Mouse (Mus musculus): ENCODE data around the gene Syvn1. TPM values are rescaled to one million over a fixed set of nuclear protein-coding genes. Genes with fewer than 3 reads are reported as not detected.

Syvn1 gene
- not detected in 2 replicates for polyA plus RNA-seq (2012; ENCODE audit: insufficient read depth, insufficient read length, low replicate concordance, missing spikeins)

DNA sequence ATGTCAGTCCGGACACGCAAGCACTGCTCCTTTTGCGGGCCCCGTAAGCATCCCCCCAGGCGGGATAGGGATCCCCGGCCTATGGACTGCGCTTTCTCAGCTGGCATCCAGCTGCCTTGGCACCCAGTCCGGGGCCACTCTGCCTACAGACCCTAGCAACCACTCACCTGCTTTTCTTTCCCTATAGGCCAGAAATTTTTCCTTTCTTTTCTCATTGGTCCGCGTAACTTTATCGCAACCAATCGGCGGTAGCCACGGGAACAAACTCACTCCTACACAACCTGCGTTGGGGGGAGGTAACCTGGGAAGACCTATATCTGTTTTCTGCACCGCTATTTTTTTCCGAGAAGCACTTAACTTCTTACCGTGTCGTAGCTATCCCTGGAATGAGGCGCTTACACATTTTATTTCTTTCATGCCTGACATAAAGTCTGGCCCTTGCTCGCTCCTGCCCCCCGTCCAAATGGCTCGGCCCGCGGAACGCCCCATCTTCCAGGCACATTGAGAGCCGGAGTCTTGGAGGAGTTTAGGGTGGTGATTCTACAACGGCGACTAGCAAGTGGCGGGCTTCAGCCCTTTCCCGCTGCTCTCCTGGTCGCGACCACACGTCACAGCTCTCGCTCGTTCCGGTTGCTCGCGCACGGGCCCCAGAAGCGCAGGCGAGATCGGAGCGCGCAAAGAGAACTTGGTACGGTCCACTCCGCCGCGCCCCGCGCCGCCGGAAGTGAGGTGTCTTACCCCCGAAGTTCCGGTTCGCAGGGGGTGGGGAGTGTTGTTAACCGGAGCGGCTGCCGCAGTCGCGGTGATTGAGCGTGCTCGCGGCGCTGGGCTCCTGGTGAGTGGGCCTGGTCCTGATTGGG is at the start of gene Syvn1:
TSS of gene Syvn1 (plus strand) at position 283 of the 860 bp plus-strand sequence.
- Histone ChIP-seq H3K4me3 (ENCODE audit: insufficient read depth, low read depth, low read length) (peak within 1 kb of the TSS; percentile 88), H3K27ac (ENCODE audit: insufficient read depth, low read depth, low read length) (peak within 1 kb of the TSS; percentile 99)
- under 1% methylated on average over 65 of the region's 65 CpGs for WGBS

GRCm38 (mm10) chr19:5998180-5998579 is 48.2 kb upstream of the Syvn1 start:
- 87% methylated on average over 3 of the region's 3 CpGs for WGBS
- no peak for TF ChIP-seq CTCF (IDR thresholded peaks at IDR 0.05; ENCODE audit: insufficient read depth, low read depth, low read length)
- Histone ChIP-seq H3K4me1 (ENCODE audit: control insufficient read depth, insufficient read depth, low read length) (no peaks in the 10 kb centered on the region), H3K4me3 (ENCODE audit: insufficient read depth, low read depth, low read length) (no peak overlapping the region), H3K27ac (ENCODE audit: insufficient read depth, low read depth, low read length) (no peak overlapping the region)

More for the DNA sequence above, at the start of gene Syvn1:
- TF ChIP-seq POLR2A (IDR thresholded peaks at IDR 0.05; ENCODE audit: insufficient read depth, low read depth, low read length) = peak; percentile 77
- no peak for TF ChIP-seq CTCF (IDR thresholded peaks at IDR 0.05; ENCODE audit: insufficient read depth, low read depth, low read length)
- peaks cover 10% of the 10 kb centered on the region for H3K4me1 ChIP-seq (ENCODE audit: control insufficient read depth, insufficient read depth, low read length)

- Histone ChIP-seq H3K27ac (ENCODE audit: insufficient read depth, low read depth, low read length) (no peak overlapping the region), H3K4me3 (ENCODE audit: insufficient read depth, low read depth, low read length) (no peak overlapping the region), H3K4me1 (ENCODE audit: control insufficient read depth, insufficient read depth, low read length) (no peaks in the 10 kb centered on the region)
- WGBS = 66% methylated on average over 5 of the region's 5 CpGs
- TF ChIP-seq CTCF (IDR thresholded peaks at IDR 0.05; ENCODE audit: insufficient read depth, low read depth, low read length) = no peak
- no peak for TF ChIP-seq POLR2A (IDR thresholded peaks at IDR 0.05; ENCODE audit: insufficient read depth, low read depth, low read length)
Observed at GRCm38 (mm10) chr19:5999969-6000368, 46.4 kb upstream of the Syvn1 start.

GRCm38 (mm10) chr19:6005541-6005940 is 40.8 kb upstream of the Syvn1 start:
- Histone ChIP-seq H3K4me1 (ENCODE audit: control insufficient read depth, insufficient read depth, low read length) (peaks cover 4% of the 10 kb centered on the region), H3K27ac (ENCODE audit: insufficient read depth, low read depth, low read length) (no peak overlapping the region), H3K4me3 (ENCODE audit: insufficient read depth, low read depth, low read length) (no peak overlapping the region)
- TF ChIP-seq CTCF (IDR thresholded peaks at IDR 0.05; ENCODE audit: insufficient read depth, low read depth, low read length) = no peak
- no peak for TF ChIP-seq POLR2A (IDR thresholded peaks at IDR 0.05; ENCODE audit: insufficient read depth, low read depth, low read length)
- WGBS = 42% methylated on average over 11 of the region's 11 CpGs

DNA sequence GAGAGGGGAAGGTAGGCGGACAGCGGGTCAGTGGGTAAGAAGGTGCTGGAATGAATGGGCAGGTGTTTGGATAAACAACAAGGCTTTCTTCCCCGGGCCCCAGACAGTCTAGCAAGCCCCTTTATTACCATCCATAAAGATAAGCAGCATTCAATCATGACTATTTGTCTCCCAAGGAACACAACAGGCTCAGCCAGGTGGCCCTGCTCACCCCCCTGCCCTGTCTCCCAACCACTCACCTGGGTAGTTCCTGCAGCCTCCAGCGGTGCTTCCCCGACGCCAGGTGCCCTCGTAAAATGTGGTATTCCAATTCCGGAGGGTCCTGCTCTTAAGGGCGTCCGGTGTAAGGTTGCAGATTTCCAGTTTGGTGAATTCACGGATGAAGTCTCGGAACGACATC is 39.4 kb upstream of the Syvn1 start:
- Histone ChIP-seq H3K4me3 (ENCODE audit: insufficient read depth, low read depth, low read length) (no peak overlapping the region), H3K4me1 (ENCODE audit: control insufficient read depth, insufficient read depth, low read length) (peaks cover 4% of the 10 kb centered on the region), H3K27ac (ENCODE audit: insufficient read depth, low read depth, low read length) (no peak overlapping the region)
- no peak for TF ChIP-seq POLR2A (IDR thresholded peaks at IDR 0.05; ENCODE audit: insufficient read depth, low read depth, low read length)
- no peak for TF ChIP-seq CTCF (IDR thresholded peaks at IDR 0.05; ENCODE audit: insufficient read depth, low read depth, low read length)
- WGBS = 91% methylated on average over 13 of the region's 13 CpGs

- H3K27ac ChIP-seq (ENCODE audit: insufficient read depth, low read depth, low read length) = no peak overlapping the region
- peaks cover 5% of the 10 kb centered on the region for H3K4me1 ChIP-seq (ENCODE audit: control insufficient read depth, insufficient read depth, low read length)
- H3K4me3 ChIP-seq (ENCODE audit: insufficient read depth, low read depth, low read length) = no peak overlapping the region
- WGBS = 81% methylated on average over 8 of the region's 8 CpGs
- TF ChIP-seq CTCF (IDR thresholded peaks at IDR 0.05; ENCODE audit: insufficient read depth, low read depth, low read length) = no peak
- TF ChIP-seq POLR2A (IDR thresholded peaks at IDR 0.05; ENCODE audit: insufficient read depth, low read depth, low read length) = no peak
Observed at GRCm38 (mm10) chr19:6009137-6009536, 37.2 kb upstream of the Syvn1 start.

DNA sequence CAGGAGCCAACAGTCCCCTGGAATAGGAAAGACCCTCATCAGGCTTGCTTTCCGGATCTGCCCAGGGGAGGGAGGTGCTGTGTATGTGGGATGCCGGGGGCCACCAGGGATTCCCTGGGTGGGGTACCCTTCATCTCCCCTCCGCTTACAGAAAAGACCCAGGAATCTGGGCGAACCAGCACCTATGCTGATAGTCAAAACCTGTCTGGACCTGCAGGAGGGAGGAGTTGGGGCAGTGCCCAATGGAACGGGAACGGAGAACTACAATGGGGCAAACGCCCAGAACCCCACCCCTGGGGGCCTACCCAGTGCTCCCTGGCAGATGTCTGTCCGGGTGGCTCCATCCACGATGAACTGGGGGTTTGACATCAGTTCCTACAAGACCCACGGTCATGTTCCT is 32.7 kb upstream of the Syvn1 start:
- Histone ChIP-seq H3K4me3 (ENCODE audit: insufficient read depth, low read depth, low read length) (no peak overlapping the region), H3K27ac (ENCODE audit: insufficient read depth, low read depth, low read length) (no peak overlapping the region), H3K4me1 (ENCODE audit: control insufficient read depth, insufficient read depth, low read length) (peaks cover 22% of the 10 kb centered on the region)
- WGBS = 95% methylated on average over 10 of the region's 10 CpGs
- TF ChIP-seq POLR2A (IDR thresholded peaks at IDR 0.05; ENCODE audit: insufficient read depth, low read depth, low read length) (no peak), CTCF (IDR thresholded peaks at IDR 0.05; ENCODE audit: insufficient read depth, low read depth, low read length) (no peak)

GRCm38 (mm10) chr19:6014991-6015510 is 31.3 kb upstream of the Syvn1 start:
- H3K4me1 ChIP-seq (ENCODE audit: control insufficient read depth, insufficient read depth, low read length) = peaks cover 22% of the 10 kb centered on the region
- peak overlapping the region; percentile 63 for H3K4me3 ChIP-seq (ENCODE audit: insufficient read depth, low read depth, low read length)
- H3K27ac ChIP-seq (ENCODE audit: insufficient read depth, low read depth, low read length) = peak overlapping the region; percentile 65
- 1% methylated on average over 16 of the region's 18 CpGs for WGBS
- no peak for TF ChIP-seq CTCF (IDR thresholded peaks at IDR 0.05; ENCODE audit: insufficient read depth, low read depth, low read length)
- TF ChIP-seq POLR2A (IDR thresholded peaks at IDR 0.05; ENCODE audit: insufficient read depth, low read depth, low read length) = no peak

All from olfactory bulb, adult 2 months (tissue).